Mouse (Mus musculus): ENCODE measurements around the gene Il21r.

DNA sequence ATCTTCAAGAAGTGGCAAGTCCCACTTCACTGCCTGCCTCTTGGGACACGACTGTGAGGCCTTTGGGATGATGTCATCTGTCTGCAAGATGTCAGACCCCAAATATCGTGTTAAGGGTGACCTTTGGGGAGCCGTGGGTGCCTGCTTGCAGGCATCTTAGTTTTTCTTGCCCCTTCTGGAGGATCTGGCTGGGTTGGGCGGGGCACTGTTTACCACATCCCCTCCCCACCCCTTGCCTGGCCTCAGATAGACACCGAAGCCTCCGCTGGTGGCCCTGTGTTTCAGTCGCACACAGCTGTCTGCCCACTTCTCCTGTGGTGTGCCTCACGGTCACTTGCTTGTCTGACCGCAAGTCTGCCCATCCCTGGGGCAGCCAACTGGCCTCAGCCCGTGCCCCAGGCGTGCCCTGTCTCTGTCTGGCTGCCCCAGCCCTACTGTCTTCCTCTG, at the start of gene Il21r:
- TF ChIP-seq CTCF (IDR thresholded peaks at IDR 0.05; ENCODE audit: borderline replicate concordance, insufficient read depth, low read length) (no peak), POLR2A (IDR thresholded peaks at IDR 0.05; ENCODE audit: low read depth, low read length) (no peak)

Data from embryonic fibroblast, embryonic 13.5 days (primary cell).